Mouse (Mus musculus) kidney, embryonic 14.5 days (tissue): ENCODE measurements around the gene Mab21l1. TPM values are rescaled to one million over a fixed set of nuclear protein-coding genes. Genes with fewer than 3 reads are reported as not detected.

Experiments
- ATAC-seq: fragments of 200-750 bp; cut with Nextera tagmentation; 2 replicates; pipeline ENCODE4 v1.8.0; 2017; ENCODE audit warnings: moderate number of reproducible peaks, mild to moderate bottlenecking, moderate TSS enrichment, moderate library complexity; ENCODE audit not compliant: low FRiP score, low TSS enrichment
- H3K27ac ChIP-seq: fragments of 300-500 bp; sonication (generic); 2 replicates; pipeline ENCODE4 v1.5.1; 2014; ENCODE audit warnings: low read depth, mild to moderate bottlenecking, low read length, moderate library complexity, mixed read lengths
- H3K27me3 ChIP-seq: fragments of 300-500 bp; sonication (generic); 2 replicates; pipeline ENCODE4 v1.6.1; 2014; ENCODE audit warnings: mild to moderate bottlenecking, low read length; ENCODE audit not compliant: control insufficient read depth, insufficient read depth
- H3K36me3 ChIP-seq: fragments of 300-500 bp; sonication (generic); 2 replicates; pipeline ENCODE4 v1.6.1; 2014; ENCODE audit warnings: low read length, mixed read lengths; ENCODE audit not compliant: control insufficient read depth, insufficient read depth
- H3K4me1 ChIP-seq: fragments of 300-500 bp; sonication (generic); 2 replicates; pipeline ENCODE4 v1.6.1; 2014; ENCODE audit warnings: low read length, mixed read lengths; ENCODE audit not compliant: control insufficient read depth, insufficient read depth
- H3K4me2 ChIP-seq: fragments of 300-500 bp; sonication (generic); replicated peaks from 2 replicates; pipeline ENCODE4 v1.6.1; 2014; ENCODE audit warnings: low read depth, mild to moderate bottlenecking, low read length
- H3K4me3 ChIP-seq: fragments of 300-500 bp; sonication (generic); 2 replicates; pipeline ENCODE4 v1.5.1; 2014; ENCODE audit warnings: mild to moderate bottlenecking, low read length
- H3K9ac ChIP-seq: fragments of 300-500 bp; sonication (generic); 2 replicates; pipeline ENCODE4 v1.6.1; 2014; ENCODE audit warnings: low read depth, mild to moderate bottlenecking, low read length, moderate library complexity
- H3K9me3 ChIP-seq: fragments of 300-500 bp; sonication (generic); 2 replicates; pipeline ENCODE4 v1.6.1; 2016; ENCODE audit warnings: low read length; ENCODE audit not compliant: control insufficient read depth
- WGBS: fragments of 180-500 bp; shearing (Covaris S2); extraction: QIAGEN DNeasy Blood & Tissue Kit; methylation state at CpG from one replicate; pipeline ENCODE4 v1.1.7; 2014; 5-methylcytosine and 5-hydroxymethylcytosine counted together
- polyA plus RNA-seq: library from polyadenylated mRNA; unstranded; fragments of >200 nt; fragmentation: Nextera tagmentation; extraction: Ambion mirVana; gene quantifications from 2 replicates; pipeline ENCODE4 v1.2.1, GENCODE M21; 2014

Gene Mab21l1
- polyA plus RNA-seq, 1 experiment from 2014 or later, result 0.87 TPM

DNA sequence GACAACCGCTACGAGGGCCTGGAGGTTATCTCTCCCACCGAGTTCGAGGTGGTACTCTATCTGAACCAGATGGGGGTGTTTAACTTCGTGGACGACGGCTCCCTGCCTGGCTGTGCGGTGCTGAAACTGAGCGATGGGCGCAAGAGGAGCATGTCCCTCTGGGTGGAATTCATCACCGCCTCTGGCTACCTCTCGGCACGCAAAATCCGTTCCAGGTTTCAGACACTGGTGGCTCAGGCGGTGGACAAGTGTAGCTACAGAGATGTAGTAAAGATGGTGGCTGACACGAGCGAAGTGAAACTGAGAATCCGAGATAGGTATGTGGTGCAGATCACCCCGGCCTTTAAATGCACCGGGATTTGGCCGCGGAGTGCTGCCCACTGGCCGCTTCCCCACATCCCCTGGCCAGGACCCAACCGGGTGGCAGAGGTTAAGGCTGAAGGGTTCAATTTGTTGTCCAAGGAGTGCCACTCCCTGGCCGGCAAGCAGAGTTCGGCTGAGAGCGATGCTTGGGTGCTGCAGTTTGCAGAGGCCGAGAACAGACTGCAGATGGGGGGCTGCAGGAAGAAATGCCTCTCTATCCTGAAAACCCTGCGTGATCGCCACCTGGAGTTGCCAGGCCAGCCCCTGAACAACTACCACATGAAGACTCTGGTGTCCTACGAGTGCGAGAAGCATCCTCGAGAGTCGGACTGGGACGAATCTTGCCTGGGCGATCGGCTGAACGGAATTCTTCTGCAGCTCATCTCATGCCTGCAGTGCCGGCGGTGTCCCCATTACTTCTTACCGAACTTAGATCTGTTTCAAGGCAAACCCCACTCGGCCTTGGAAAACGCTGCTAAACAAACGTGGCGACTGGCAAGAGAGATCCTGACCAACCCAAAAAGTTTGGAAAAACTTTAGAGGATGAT is 1.1 kb downstream of the Mab21l1 start:
- no peak for ATAC-seq
- Histone ChIP-seq H3K4me2 (peak overlapping the region; percentile 40), H3K36me3 (no peaks in the 10 kb centered on the region), H3K4me1 (peaks cover 15% of the 10 kb centered on the region; the same call in 1 of the 2 replicates), H3K27me3 (peaks cover 65% of the 10 kb centered on the region), H3K9me3 (no peaks in the 10 kb centered on the region), H3K9ac (peak overlapping the region; percentile 12; the same call in 1 of the 2 replicates), H3K27ac (no peak overlapping the region), H3K4me3 (peak overlapping the region; percentile 33)
- WGBS, result 2% methylated on average over 45 of the region's 45 CpGs

DNA sequence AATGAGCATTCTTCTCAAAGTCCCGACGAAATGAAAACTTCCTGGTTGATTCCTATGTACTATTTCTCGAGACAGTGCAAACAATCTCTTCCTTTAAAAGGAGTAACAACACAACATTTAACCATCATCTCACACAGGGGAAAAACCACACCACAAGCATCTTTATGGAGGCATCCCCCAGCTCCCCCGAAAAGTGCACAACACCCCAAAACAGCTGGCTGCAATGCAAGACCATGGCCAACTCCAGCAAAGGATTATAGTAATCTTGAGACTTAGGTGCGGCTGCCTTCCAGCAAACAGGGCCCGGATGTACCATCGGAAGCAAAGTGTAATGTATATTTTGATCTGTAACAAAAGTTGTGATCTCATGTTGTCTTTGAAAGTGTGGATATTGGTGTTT is 1.8 kb downstream of the Mab21l1 start:
- Histone ChIP-seq H3K4me2 (peak overlapping the region; percentile 40), H3K27ac (no peak overlapping the region), H3K9me3 (no peaks in the 10 kb centered on the region), H3K4me3 (peak overlapping the region; percentile 33; the same call in 1 of the 2 replicates), H3K36me3 (no peaks in the 10 kb centered on the region), H3K27me3 (peaks cover 67% of the 10 kb centered on the region), H3K9ac (no peak overlapping the region), H3K4me1 (peaks cover 15% of the 10 kb centered on the region; the same call in 1 of the 2 replicates)
- 7% methylated on average over 7 of the region's 7 CpGs for WGBS
- ATAC-seq, result no peak

DNA sequence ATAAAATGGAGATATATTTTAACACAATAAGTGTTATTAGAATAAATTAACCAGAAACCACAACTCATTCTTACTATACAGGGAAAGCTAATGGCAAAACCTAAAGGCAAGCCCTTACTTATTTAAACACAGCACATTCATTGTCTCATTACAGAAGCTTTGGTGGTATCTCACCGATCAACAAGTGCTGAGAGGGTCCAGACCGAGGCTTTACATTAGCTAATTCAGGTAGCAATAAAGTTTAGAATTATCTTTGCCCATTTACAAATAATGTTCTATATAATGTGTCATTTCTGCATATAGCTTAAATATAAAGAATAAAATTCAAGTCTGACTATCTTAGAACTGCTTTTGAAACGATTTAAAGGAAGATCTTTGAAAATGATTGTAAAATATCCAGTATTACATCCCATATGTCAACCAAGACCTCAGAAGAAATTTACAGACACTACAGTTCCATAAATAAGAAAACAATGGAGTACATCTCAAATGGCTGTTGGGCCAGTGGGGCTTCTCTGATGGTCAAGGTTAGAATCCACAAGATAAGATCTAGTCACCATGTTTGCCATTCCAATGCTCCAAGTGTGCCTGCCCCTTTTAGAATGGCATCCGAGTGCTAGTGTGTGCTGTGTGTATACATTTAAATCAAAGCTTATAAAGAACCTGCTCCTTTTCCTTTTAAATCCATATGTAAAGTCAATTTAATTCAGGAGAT is 3.1 kb downstream of the Mab21l1 start:
- H3K27me3 ChIP-seq, result peaks cover 55% of the 10 kb centered on the region
- H3K27ac ChIP-seq, result no peak overlapping the region
- no peak overlapping the region for H3K4me3 ChIP-seq
- peaks cover 12% of the 10 kb centered on the region; the same call in 1 of the 2 replicates for H3K4me1 ChIP-seq
- H3K4me2 ChIP-seq, result no peak overlapping the region
- WGBS, result 52% methylated on average over 4 of the region's 4 CpGs
- no peaks in the 10 kb centered on the region for H3K36me3 ChIP-seq
- ATAC-seq, result no peak
- H3K9me3 ChIP-seq, result no peaks in the 10 kb centered on the region
- no peak overlapping the region for H3K9ac ChIP-seq

DNA sequence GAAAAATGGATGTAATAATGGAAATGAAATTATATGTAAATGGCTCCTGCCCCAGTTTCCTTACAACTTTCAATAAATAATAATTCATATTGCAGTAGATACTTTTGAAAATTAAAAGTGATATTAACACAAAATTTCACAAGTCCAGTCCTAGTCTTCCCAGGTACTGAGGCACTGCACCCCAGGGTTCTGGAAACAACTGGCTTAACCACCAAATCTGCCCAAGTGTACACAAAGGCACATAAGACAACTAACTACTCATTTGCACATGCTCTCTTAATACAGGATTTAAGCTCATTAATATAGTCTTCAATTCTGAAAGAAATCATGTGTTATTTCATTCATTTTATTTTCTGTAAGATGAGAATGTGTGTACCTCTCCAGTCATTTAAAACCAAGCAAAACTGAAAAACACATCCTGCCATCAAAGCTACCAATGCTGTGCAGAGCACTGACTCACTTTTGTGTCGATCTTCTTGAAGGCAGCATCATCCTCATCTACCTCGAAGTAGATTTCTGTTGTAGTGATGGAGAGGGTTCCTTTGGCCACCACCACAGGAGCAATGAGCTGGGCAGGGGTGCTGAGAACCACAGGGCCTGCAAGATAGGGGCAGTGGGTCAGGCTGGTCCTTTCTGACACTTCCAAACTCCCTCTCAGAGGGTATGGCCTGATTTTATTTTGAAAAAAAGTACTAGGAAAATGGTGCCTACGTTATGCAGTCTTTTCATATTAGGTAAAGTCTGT is 3.8 kb downstream of the Mab21l1 start:
- Histone ChIP-seq H3K4me1 (peaks cover 11% of the 10 kb centered on the region; the same call in 1 of the 2 replicates), H3K4me2 (no peak overlapping the region), H3K27ac (no peak overlapping the region), H3K4me3 (no peak overlapping the region), H3K27me3 (peaks cover 48% of the 10 kb centered on the region), H3K9me3 (no peaks in the 10 kb centered on the region), H3K36me3 (no peaks in the 10 kb centered on the region), H3K9ac (no peak overlapping the region)
- no peak for ATAC-seq
- WGBS, result 23% methylated on average over 3 of the region's 3 CpGs

DNA sequence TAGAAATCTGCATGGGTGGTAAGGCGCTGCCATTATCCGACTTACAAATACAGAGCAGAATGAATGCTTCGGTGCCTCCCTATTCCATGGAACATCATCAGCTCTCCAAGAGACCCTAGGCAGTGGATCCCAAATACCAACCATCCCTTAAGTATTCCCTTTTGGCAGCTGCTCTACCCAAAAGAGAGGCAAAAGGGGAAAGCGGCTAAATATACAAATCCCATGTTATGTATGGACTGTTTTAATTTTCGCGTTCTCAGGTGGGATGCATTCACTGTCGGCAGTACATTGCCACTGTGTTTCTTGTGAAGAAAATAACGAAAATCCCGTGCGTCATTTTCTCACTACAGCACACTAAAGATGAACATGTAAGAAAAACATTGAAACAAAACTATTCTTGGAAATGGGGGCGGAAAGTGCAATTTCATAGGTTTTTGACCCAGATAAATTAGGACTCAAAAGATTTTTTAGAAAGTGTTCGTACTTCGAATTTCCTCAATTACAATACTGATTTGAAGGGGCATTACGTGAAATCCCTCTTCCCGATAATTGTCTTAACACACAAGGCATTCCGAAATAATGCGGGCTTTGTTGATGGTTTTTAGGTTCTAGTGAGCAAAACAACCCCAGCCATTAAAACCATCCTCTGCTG is 4.7 kb downstream of the Mab21l1 start:
- ATAC-seq, result no peak
- Histone ChIP-seq H3K27ac (no peak overlapping the region), H3K4me3 (peak overlapping the region; percentile 46), H3K4me1 (peaks cover 11% of the 10 kb centered on the region; the same call in 1 of the 2 replicates), H3K4me2 (peak overlapping the region; percentile 64), H3K27me3 (peaks cover 40% of the 10 kb centered on the region), H3K36me3 (no peaks in the 10 kb centered on the region), H3K9me3 (no peaks in the 10 kb centered on the region), H3K9ac (no peak overlapping the region)
- WGBS, result 11% methylated on average over 17 of the region's 17 CpGs

DNA sequence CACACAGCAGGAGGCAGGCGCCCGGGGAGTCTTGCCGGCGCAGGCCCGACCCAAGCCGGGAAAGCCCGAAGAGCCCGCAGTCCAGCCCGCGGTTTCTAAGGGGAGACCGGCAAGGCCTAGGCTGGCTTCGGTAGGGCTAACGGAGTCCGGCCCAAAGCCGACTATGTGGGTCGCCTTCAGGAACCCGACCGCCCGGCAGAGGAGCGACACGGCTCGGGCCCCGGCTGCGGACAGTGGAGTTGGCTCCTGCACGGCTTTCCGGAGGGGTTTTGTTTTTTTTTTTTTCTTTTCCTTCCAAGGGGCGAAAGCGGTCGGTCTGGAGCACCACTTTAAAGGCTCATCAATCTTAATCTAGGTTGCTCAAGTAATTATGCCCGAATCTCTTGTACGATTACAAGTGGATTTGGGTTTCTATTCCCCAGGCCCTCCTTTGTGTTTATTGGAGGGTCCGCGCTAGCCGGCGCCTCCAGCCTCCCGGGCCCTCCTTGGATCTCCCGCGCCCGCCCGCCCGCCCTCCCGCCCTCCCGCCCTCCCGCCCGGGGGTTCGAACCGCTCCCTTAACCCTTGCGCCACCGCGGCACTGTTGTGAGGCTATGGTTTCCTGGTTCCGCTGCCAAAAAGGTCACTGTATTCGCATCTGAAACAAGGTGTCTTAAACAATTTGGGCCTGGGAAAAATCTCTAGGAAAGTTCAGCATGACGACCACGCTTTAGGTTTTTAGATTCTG is 5.3 kb downstream of the Mab21l1 start:
- peak overlapping the region; percentile 38; the same call in 1 of the 2 replicates for H3K9ac ChIP-seq
- H3K9me3 ChIP-seq, result no peaks in the 10 kb centered on the region
- H3K4me1 ChIP-seq, result peaks cover 11% of the 10 kb centered on the region; the same call in 1 of the 2 replicates
- peak overlapping the region; percentile 64 for H3K4me2 ChIP-seq
- peak overlapping the region; percentile 46 for H3K4me3 ChIP-seq
- no peak overlapping the region for H3K27ac ChIP-seq
- H3K27me3 ChIP-seq, result peaks cover 33% of the 10 kb centered on the region
- 1% methylated on average over 54 of the region's 54 CpGs for WGBS
- H3K36me3 ChIP-seq, result no peaks in the 10 kb centered on the region
- peak; percentile 87 for ATAC-seq

DNA sequence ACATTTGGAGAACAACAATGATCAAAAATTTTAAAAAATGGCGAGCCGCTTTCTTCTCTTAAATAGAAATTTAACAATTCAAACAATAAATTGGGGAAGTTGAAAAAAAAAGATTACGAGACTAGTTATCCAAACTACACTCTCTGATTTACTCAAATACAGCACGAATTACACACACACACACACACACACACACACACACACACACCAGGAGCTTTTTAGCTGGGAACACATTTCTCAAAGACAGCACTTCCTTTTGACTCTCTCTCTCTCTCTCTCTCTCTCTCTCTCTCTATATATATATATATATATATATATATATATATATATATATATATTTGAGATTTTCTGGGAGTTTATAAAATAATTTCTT is 5.9 kb downstream of the Mab21l1 start:
- no peak for ATAC-seq
- WGBS, result 13% methylated on average over 4 of the region's 4 CpGs
- Histone ChIP-seq H3K4me3 (peak overlapping the region; percentile 46), H3K9me3 (no peaks in the 10 kb centered on the region), H3K27me3 (peaks cover 28% of the 10 kb centered on the region), H3K27ac (no peak overlapping the region), H3K36me3 (no peaks in the 10 kb centered on the region), H3K4me2 (peak overlapping the region; percentile 64), H3K9ac (no peak overlapping the region), H3K4me1 (peaks cover 6% of the 10 kb centered on the region; the same call in 1 of the 2 replicates)
